Mouse (Mus musculus) G1E (cell line): ENCODE data around the gene Myo6. TPM values are rescaled to one million over a fixed set of nuclear protein-coding genes. Genes with fewer than 3 reads are reported as not detected.

ENCODE experiments used
- ATAC-seq: 2 replicates; pipeline ENCODE4 v1.8.0; 2016; ENCODE audit warnings: mild to moderate bottlenecking; ENCODE audit not compliant: insufficient number of reproducible peaks, poor library complexity, low FRiP score, severe bottlenecking; ENCODE audit errors: extremely low read depth
- DNase-seq: peaks from one replicate; pipeline ENCODE4 v3.0.0; 2012; ENCODE audit warnings: low spot score
- H3K27me3 ChIP-seq: 2 replicates; pipeline ENCODE4 v1.6.1; 2012; ENCODE audit warnings: mild to moderate bottlenecking, low read length, inconsistent platforms; ENCODE audit not compliant: insufficient read depth
- H3K36me3 ChIP-seq: replicated peaks from 2 replicates; pipeline ENCODE3; 2012; ENCODE audit warnings: mild to moderate bottlenecking, inconsistent platforms
- H3K4me1 ChIP-seq: 2 replicates; pipeline ENCODE4 v1.6.1; 2012; ENCODE audit warnings: low read depth, low read length, inconsistent platforms, mixed read lengths; ENCODE audit not compliant: insufficient read depth
- H3K4me3 ChIP-seq: 2 replicates; pipeline ENCODE4 v1.5.1; 2012; ENCODE audit warnings: low read depth, mild to moderate bottlenecking, inconsistent platforms, low read length, moderate library complexity, mixed read lengths
- H3K9me3 ChIP-seq: replicated peaks from 2 replicates; pipeline ENCODE4 v1.6.1; 2012; ENCODE audit warnings: inconsistent platforms
- CTCF ChIP-seq: IDR thresholded peaks from 2 replicates; pipeline ENCODE4 v1.5.1; 2012; ENCODE audit warnings: low read depth, low read length, inconsistent platforms, mixed read lengths
- GATA1 ChIP-seq: IDR thresholded peaks from 2 replicates; pipeline ENCODE4 v1.6.1; 2012; ENCODE audit warnings: borderline replicate concordance, low read length, inconsistent platforms, mixed read lengths
- GATA2 ChIP-seq: IDR thresholded peaks from 2 replicates; pipeline ENCODE4 v1.6.1; 2012; ENCODE audit warnings: low read depth, low read length, inconsistent platforms, borderline replicate concordance
- POLR2AphosphoS5 ChIP-seq: IDR thresholded peaks from 2 replicates; pipeline ENCODE4 v1.6.1; 2012; ENCODE audit warnings: low read depth, low read length, inconsistent platforms; ENCODE audit not compliant: insufficient replicate concordance
- TAL1 ChIP-seq: conservative IDR thresholded peaks from 2 replicates; pipeline ENCODE4 v1.6.1; 2012; ENCODE audit warnings: low read depth, low read length, inconsistent platforms, mixed read lengths
- polyA plus RNA-seq: library from polyadenylated mRNA; stranded (reverse); fragments of >175 nt; gene quantifications from 2 replicates; pipeline ENCODE4 v1.2.3, GENCODE M21; 2012
- total RNA-seq, 2 experiments: library from RNA; stranded (forward) in 1 of 2; stranded (reverse) in 1 of 2; fragments of 200-1000 nt in 1 of 2; fragments of >200 nt in 1 of 2; fragmentation: Nextera tagmentation in 1 of 2; gene quantifications; 2 replicates each; pipeline ENCODE4 v1.2.3; 2014 to 2017

Gene Myo6
- total and polyA plus RNA-seq, 3 experiments, result 8.2 to 17.6 (median 13.5) TPM

GRCm38 (mm10) chr9:80333466-80333865 is 168.6 kb downstream of the Myo6 start:
- H3K9me3 ChIP-seq, result no peaks in the 10 kb centered on the region
- no peak for DNase-seq
- H3K27me3 ChIP-seq, result peaks cover 9% of the 10 kb centered on the region
- TF ChIP-seq GATA2 (no peak), TAL1 (no peak), GATA1 (no peak), CTCF (no peak), POLR2AphosphoS5 (no peak)
- no peaks in the 10 kb centered on the region for H3K4me1 ChIP-seq
- no peak overlapping the region for H3K4me3 ChIP-seq
- no peak for ATAC-seq
- no peaks in the 10 kb centered on the region for H3K36me3 ChIP-seq

- H3K36me3 ChIP-seq, result no peaks in the 10 kb centered on the region
- no peak for ATAC-seq
- no peak overlapping the region for H3K4me3 ChIP-seq
- no peak for DNase-seq
- H3K27me3 ChIP-seq, result peaks cover 9% of the 10 kb centered on the region
- H3K9me3 ChIP-seq, result no peaks in the 10 kb centered on the region
- TF ChIP-seq POLR2AphosphoS5 (no peak), CTCF (no peak), TAL1 (no peak), GATA2 (no peak), GATA1 (no peak)
- H3K4me1 ChIP-seq, result no peaks in the 10 kb centered on the region
These were observed 169.3 kb downstream of the Myo6 start for GRCm38 (mm10) chr9:80333998-80334605.

- Histone ChIP-seq H3K4me3 (no peak overlapping the region), H3K4me1 (no peaks in the 10 kb centered on the region), H3K27me3 (peaks cover 9% of the 10 kb centered on the region), H3K9me3 (no peaks in the 10 kb centered on the region), H3K36me3 (no peaks in the 10 kb centered on the region)
- DNase-seq (no peak), ATAC-seq (no peak)
- TF ChIP-seq CTCF (no peak), TAL1 (no peak), GATA2 (no peak), POLR2AphosphoS5 (no peak), GATA1 (no peak)
These were observed 171.0 kb downstream of the Myo6 start for GRCm38 (mm10) chr9:80335660-80336357.

- no peaks in the 10 kb centered on the region for H3K9me3 ChIP-seq
- DNase-seq, result no peak
- ATAC-seq, result no peak
- H3K4me1 ChIP-seq, result no peaks in the 10 kb centered on the region
- H3K4me3 ChIP-seq, result no peak overlapping the region
- H3K36me3 ChIP-seq, result no peaks in the 10 kb centered on the region
- H3K27me3 ChIP-seq, result peaks cover 9% of the 10 kb centered on the region
- no peak for TF ChIP-seq GATA1
These were observed 173.2 kb downstream of the Myo6 start for GRCm38 (mm10) chr9:80338026-80338425.

GRCm38 (mm10) chr9:80340927-80341326 is 176.1 kb downstream of the Myo6 start:
- Histone ChIP-seq H3K4me3 (no peak overlapping the region), H3K9me3 (no peaks in the 10 kb centered on the region), H3K36me3 (no peaks in the 10 kb centered on the region), H3K4me1 (peaks cover 5% of the 10 kb centered on the region), H3K27me3 (peaks cover under 1% of the 10 kb centered on the region; the same call in 1 of the 2 replicates)
- ATAC-seq (no peak), DNase-seq (no peak)
- TF ChIP-seq POLR2AphosphoS5 (no peak), TAL1 (no peak), GATA2 (no peak), GATA1 (no peak)

- H3K27me3 ChIP-seq, result no peaks in the 10 kb centered on the region
- peaks cover 5% of the 10 kb centered on the region for H3K4me1 ChIP-seq
- H3K4me3 ChIP-seq, result no peak overlapping the region
- H3K36me3 ChIP-seq, result no peaks in the 10 kb centered on the region
- DNase-seq (no peak), ATAC-seq (no peak)
- TF ChIP-seq TAL1, result no peak
- no peak for TF ChIP-seq GATA1
- no peak for TF ChIP-seq GATA2
- no peak for TF ChIP-seq POLR2AphosphoS5
- no peak for TF ChIP-seq CTCF
- no peaks in the 10 kb centered on the region for H3K9me3 ChIP-seq
These were observed 176.9 kb downstream of the Myo6 start for GRCm38 (mm10) chr9:80341756-80342155.

- Histone ChIP-seq H3K27me3 (no peaks in the 10 kb centered on the region), H3K4me1 (peaks cover 5% of the 10 kb centered on the region), H3K4me3 (no peak overlapping the region), H3K36me3 (no peaks in the 10 kb centered on the region), H3K9me3 (no peaks in the 10 kb centered on the region)
- no peak for ATAC-seq
- TF ChIP-seq GATA2, result no peak
- no peak for TF ChIP-seq TAL1
- TF ChIP-seq CTCF, result no peak
- no peak for TF ChIP-seq GATA1
- no peak for TF ChIP-seq POLR2AphosphoS5
- DNase-seq, result no peak
These were observed 177.7 kb downstream of the Myo6 start for GRCm38 (mm10) chr9:80342520-80342919.
